Mouse (Mus musculus) heart, postnatal 10 days (tissue): ENCODE data around the gene Pard3. TPM values are rescaled to one million over a fixed set of nuclear protein-coding genes. Genes with fewer than 3 reads are reported as not detected.

ENCODE experiments used
- DNase-seq, 2 experiments: peaks; one replicate each; pipeline ENCODE4 v3.0.0; 2021
- intact Hi-C: fragments of 180-260 bp; cut with DNase I; formaldehyde crosslinking; loops from one replicate; pipeline ENCODE4 v1.15.1; 2025
- total RNA-seq, 2 experiments: library from RNA; stranded (reverse); gene quantifications; 2 replicates each; pipeline ENCODE4 v1.2.3; 2021

Gene Pard3
- total RNA-seq, 2 experiments from 2014 or later: 32.8 to 35.0 TPM

GRCm38 (mm10) chr8:127378994-127379858, 315.5 kb downstream of the Pard3 start:
- no peak for DNase-seq
- intact Hi-C loops: no loop called here

DNA sequence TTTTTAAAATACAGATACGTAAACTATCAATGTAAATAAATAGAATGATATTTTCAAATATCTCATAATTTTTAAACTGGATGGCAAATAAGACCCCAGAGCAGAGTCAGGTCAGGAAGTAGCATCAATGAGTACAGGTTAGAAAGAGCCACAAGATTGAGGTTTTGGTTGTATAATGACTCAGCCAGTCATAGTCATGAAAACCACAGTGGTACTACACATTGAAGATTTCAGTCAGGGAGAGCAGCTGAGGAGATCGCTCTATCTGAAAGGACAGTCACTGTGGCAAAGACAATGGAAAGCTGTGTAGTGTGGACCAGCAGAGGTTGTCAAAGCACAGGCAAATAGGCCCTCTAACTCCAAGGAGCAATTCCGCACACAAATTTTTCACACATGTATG, 317.6 kb downstream of the Pard3 start:
- no peak for DNase-seq
- intact Hi-C loops: no loop called here

DNA sequence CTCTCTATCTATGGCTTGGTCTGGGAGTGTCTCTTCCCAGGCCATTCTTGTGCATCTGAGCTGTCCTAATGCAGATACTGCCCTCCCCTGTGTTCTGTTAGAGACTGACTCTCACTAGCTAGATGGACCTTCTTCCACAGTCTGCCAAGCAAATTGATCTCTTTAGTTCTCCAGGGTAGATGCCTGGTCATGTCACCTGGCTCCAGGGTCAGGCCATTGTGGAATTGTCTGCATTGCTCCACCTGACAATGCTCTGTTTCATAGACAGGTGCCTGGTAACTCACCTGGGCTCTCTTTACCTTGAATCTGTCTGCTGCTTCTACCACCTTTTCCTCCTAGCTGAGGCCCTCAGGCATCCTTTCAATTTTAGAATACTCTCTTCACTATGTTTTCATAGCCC, 329.0 kb downstream of the Pard3 start:
- DNase-seq: no peak
- intact Hi-C loops: no loop called here

- no peak for DNase-seq
- intact Hi-C loops: no loop called here
Measured at GRCm38 (mm10) chr8:127395488-127395887, 331.8 kb downstream of the Pard3 start.

DNA sequence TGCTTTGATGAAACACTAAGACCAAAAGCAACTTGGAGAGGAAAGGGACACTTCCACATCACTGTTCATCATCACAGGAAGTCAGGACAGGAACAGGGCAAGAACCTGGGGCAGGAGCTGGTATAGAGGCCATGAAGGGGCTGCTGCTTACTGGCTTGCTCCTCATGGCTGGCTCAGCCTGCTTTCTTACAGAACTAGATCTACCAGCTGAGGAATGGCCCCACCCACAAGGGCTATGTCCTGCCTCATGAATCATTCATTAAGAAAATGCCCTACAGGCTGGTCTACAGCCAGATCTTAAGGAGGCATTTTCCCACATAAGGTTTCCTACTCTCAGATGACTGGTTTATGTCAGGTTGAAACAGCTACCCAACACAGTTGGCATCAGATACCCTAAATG, 342.1 kb downstream of the Pard3 start:
- intact Hi-C loops: no loop called here
- no peak for DNase-seq

DNA sequence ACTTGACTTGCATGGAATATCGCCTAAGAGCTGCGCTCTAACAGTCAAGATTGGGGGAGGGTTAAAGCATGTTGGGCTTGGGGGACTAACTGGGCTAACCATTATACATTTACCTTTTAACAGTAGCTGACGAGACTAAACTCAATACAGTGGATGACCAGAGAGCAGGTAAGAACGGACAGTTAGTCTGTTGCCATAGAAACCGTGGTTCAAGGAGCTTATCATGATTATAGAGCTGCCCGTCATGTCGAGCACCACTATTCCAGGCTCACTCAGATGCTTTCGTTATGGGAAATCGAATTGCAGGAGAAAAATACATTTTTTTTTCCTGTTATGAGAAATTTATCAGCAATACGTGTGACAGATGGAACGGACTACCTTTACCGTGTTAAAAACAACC, 346.9 kb downstream of the Pard3 start:
- intact Hi-C loops: no loop called here
- DNase-seq: no peak

DNA sequence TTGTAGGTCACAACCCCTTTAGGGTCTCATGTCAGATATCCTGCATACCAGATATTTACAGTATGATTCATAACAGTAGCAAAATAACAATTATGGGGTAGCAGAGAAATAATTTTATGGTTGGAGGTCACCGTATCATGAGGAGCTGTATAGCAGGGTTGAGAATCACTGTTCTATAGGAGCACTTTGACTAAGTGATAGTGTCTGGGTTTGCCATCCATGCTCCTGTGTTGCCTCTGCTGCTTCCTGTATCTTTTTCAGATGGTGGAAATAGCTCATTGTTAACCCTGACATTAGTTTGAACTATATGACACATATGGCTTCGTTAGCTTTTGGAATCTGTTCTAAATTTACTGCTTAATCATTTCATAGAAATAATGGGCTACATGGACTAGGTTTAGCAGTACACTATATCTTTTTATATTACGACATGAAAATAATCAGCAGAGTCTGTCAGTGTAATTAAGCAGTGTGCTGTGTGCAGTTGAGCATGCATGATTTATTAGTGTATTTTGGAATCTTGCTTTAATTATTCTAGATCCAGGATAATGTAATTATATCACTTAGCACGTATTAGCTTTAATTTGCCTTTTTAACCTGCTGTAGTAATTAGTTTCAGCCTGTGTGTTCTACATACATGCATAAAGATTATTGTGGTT, 347.6 kb downstream of the Pard3 start:
- no peak for DNase-seq
- intact Hi-C loops: no loop called here

DNA sequence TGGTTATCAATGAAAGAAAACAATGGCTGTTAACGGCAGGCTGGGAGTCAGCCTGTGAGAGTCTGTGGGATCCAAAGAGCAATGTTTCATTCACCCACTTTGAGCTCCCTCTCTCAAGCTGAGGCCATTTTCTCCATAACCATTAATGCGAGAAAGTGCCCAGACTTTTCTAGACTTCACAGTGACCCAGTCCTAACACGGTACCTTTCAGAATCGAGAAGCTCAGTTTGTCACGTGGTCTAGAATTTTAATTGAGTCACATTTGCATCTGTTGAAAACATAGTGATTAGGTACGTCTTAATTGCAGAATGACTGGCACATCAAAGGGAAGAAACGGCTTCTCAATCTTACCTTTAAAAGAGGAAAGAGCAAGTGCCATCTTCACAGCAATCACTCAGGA, 359.3 kb downstream of the Pard3 start:
- intact Hi-C loops: no loop called here
- DNase-seq: no peak

DNA sequence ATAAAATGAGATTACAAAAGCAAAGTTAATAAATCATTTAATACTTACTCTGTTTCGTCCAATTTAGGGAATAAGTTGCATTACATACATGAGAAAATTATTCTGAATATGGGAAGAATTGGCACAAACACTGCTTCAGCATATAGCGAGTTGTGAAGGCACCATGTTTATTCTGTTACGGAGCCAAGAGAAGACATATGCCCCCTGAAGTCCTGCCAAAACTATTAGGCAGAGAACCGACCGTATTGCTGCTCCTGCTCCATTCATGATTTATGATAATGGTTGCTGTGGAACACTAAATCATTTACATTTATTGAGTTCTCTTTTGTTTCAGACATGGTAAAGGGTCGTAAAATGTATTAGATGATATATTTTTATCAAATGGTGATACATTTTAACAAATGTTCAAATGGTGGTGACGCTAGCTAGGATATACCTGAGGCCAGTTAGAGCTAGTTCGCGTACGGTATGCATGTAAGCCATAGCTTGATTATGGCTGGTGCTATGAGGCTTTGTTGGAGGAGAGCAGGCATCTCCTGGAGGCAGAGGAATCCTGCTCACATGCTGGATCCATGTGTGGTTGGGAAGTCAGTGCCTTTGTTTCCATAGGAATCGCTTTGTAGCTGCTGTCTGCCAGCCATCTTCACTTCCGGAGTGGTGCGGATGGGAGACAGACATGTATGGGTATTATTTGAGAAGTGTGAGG, 360.7 kb downstream of the Pard3 start:
- DNase-seq: no peak
- intact Hi-C loops: no loop called here

GRCm38 (mm10) chr8:127426857-127427256, 363.2 kb downstream of the Pard3 start:
- intact Hi-C loops: no loop called here
- no peak for DNase-seq

GRCm38 (mm10) chr8:127428004-127428403, 364.3 kb downstream of the Pard3 start:
- intact Hi-C loops: no loop called here
- no peak for DNase-seq

DNA sequence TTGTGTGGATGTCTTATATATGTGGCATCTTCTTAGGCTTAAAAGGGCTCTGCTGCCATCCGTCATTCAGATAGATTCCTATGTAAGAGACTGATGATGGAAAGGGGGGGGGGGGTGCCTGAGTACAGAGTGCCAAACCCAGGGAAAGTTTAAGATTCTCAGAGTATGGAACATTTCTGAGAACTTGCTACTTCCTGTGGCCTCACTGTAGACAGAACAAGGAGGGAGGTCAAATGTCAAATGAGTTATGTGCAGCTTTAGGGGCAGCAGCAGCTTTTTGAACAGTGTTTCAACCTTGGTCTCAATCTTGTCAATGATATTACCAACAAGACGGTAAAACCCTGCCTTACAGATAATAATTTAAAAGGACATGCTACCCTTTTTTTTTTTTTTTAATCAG, 367.5 kb downstream of the Pard3 start:
- intact Hi-C loops: loop anchor here (10.0 kb wide), 1 partner anchor 1064 kb away; no protein-coding TSS in a partner anchor
- no peak for DNase-seq

DNA sequence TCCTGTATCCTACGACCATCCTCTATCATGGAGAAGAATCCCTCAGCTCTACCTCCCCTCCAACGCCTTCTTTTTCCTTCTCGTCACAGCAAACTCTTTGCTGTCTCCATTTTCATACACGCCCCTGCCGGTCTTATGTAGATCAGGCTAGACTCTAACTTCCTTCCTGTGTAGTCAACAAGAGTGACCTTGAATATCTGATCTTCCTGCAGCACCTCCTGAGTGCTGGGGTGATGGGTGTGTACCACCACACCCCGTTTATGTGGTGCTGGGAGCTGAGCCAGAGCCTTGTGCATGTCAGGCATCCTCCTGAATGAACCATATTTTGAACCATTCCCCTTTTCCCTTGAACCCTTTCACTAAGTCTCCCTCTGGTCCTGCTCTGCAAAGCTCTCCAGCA, 372.3 kb downstream of the Pard3 start:
- intact Hi-C loops: loop anchor here (5.0 to 10.0 kb wide), 2 partner anchors 151 to 1059 kb away; no protein-coding TSS in a partner anchor
- no peak for DNase-seq

GRCm38 (mm10) chr8:127437613-127438235, 374.0 kb downstream of the Pard3 start:
- intact Hi-C loops: loop anchor here (5.0 to 10.0 kb wide), 2 partner anchors 150 to 1057 kb away; no protein-coding TSS in a partner anchor
- DNase-seq: no peak

GRCm38 (mm10) chr8:127438625-127439391, 375.1 kb downstream of the Pard3 start:
- DNase-seq: peak; percentile 75 to 83
- intact Hi-C loops: loop anchor here (5.0 to 10.0 kb wide), 2 partner anchors 148 to 1056 kb away; no protein-coding TSS in a partner anchor

GRCm38 (mm10) chr8:127439392-127440160, 375.9 kb downstream of the Pard3 start:
- intact Hi-C loops: loop anchor here (2.0 to 10.0 kb wide), 3 partner anchors 148 to 1055 kb away; no protein-coding TSS in a partner anchor
- peak; percentile 49 to 58 for DNase-seq

DNA sequence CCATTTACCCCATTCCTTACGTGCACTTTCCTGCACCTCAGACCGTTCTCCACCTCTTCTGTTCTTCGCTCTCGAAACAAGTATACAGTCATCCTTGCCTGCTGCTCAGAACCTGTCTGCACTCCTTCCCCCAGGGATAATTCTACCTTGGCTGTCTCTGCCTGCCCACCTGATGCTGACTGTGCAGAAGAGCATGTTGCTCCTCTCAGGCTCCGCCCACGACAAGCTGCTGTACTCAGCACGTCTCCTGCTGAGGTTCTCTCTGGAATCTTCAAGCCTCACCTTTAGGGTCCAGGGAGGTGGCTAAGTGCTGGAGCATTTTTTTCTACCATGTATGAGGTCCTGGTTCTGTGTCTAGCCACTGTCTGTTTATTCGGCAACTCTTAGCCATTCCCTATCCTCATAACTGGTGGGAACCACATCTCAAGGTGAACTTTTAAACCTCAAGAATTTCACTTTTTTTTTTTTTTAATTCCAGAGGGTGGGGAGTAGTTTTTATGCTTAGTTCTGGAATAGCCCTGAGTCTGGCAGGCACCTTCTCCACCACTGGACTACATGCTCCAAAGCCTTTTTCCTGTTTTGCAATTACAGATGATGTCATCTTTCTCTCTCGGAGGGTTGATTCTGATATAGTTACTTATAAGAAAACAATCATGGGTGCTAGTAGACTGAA, 376.6 kb downstream of the Pard3 start:
- DNase-seq: peak in 1 of 2 experiments; percentile 33
- intact Hi-C loops: loop anchor here (2.0 kb wide), 1 partner anchor 923 kb away; no protein-coding TSS in a partner anchor

GRCm38 (mm10) chr8:127440834-127441485, 377.3 kb downstream of the Pard3 start:
- intact Hi-C loops: loop anchor here (2.0 kb wide), 1 partner anchor 922 kb away; no protein-coding TSS in a partner anchor
- peak; percentile 82 for DNase-seq
